Mouse (Mus musculus) liver, adult (tissue): Measurements from ENCODE around the gene Gm30191.

Experiments used
- GATA4 ChIP-seq: IDR thresholded peaks from 2 replicates; pipeline ENCODE4 v1.6.1; 2014; ENCODE audit warnings: mild to moderate bottlenecking, low read length; ENCODE audit not compliant: insufficient replicate concordance

Gene Gm30191

GRCm38 (mm10) chr4:134263191-134263590 lies 16.5 kb downstream of the Gm30191 start:
- no peak for TF ChIP-seq GATA4

GRCm38 (mm10) chr4:134265860-134266585 lies 19.3 kb downstream of the Gm30191 start:
- TF ChIP-seq GATA4: no peak

DNA sequence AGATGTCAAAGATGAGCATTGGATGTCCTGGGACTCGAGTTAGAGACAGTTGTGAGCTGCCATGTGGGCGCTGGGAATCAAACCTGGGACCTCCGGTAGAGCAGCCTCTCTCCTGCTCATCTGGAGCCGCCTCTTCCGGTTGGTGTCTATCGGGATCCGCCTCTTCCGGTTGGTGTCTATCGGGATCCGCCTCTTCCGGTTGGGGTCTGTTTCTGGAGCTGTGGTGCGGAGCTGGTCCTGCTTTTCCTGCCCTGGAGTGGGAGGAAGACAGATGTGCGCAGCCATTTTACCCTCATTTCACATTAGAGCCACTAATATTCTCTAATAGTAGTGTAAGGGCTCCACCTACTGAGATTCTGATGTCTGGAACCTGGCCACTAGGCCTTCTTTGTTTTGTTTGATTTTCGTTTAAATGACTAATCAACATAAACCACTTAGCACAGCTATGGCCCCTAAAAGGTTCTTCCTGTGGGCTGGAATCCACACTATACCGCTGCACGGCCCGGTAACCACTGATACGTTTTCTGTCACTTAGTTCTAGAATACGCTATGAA lies 21.4 kb downstream of the Gm30191 start:
- TF ChIP-seq GATA4: no peak

DNA sequence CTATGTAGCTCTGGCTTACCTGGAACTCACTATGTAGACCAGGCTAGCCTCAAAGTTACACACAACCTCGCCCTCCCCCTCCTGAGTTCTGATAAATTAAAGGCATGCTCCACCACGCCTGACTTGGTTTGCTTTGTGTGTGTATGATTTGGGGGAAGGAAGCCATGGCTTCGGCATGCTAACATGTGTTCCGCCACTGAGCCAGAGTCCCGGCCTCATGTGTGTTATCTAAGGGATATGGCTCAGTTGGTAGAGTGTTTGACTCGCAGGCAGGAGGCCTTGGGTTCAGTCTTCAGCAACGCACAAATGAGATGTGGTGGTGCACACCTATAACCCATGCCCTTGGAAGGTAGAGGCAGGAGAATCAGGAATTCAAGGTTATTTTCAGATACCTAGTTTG lies 25.2 kb downstream of the Gm30191 start:
- TF ChIP-seq GATA4: no peak

- no peak for TF ChIP-seq GATA4
Measured at GRCm38 (mm10) chr4:134272731-134273416, 26.1 kb downstream of the Gm30191 start.

GRCm38 (mm10) chr4:134273417-134274345 lies 26.9 kb downstream of the Gm30191 start:
- TF ChIP-seq GATA4: peak; percentile 48; the same call in 1 of the 2 replicates

GRCm38 (mm10) chr4:134284942-134285341 lies 38.2 kb downstream of the Gm30191 start:
- no peak for TF ChIP-seq GATA4

- no peak for TF ChIP-seq GATA4
Measured at GRCm38 (mm10) chr4:134286226-134287167, 39.8 kb downstream of the Gm30191 start.

DNA sequence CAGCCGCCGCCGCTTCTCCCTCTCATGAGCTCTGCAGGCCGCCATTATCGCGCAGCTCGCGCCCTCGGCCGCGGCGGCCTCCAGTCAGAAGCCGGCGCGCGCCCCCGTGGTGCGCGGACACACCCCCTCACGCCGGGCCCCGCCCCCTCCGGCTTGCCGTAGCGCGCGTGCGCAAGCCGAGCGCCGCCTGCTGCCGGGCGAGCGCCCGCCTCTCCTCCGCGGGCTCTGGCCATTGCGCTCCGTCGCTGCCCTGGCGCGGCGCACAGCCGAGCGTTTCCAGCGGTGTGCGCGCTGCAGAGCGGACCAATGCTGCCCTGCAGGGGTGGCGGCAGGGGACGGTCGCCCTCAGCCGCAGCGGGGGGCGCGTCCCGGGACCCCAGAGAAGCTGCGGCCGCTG lies 40.4 kb downstream of the Gm30191 start:
- no peak for TF ChIP-seq GATA4

DNA sequence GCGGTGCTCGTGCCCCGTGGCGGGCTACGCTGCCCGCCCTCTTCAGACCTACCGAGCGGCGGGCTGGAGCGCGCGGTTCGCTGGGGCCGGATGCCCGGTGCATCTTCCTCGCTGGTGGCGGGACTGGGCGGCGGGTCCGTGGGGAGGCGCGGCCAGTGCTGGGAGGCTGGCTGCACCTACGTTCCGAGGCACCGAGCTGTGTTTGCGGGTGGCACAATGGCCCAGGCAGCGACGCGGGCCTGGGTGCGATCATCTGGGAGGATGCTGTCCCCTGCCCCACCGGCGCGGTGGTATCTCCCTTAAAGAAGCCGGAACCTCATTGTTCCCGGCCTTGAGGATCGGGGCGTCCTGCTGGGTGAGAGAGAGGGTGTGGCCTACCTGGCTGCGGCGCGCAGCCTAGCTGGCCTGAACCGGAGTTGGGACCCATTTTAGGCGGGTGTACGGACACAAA lies 40.9 kb downstream of the Gm30191 start, which contains the start of gene Pdik1l:
Gene Pdik1l, minus strand, starts transcription at position 321 of the 451 bp plus-strand sequence.
- TF ChIP-seq GATA4: no peak

DNA sequence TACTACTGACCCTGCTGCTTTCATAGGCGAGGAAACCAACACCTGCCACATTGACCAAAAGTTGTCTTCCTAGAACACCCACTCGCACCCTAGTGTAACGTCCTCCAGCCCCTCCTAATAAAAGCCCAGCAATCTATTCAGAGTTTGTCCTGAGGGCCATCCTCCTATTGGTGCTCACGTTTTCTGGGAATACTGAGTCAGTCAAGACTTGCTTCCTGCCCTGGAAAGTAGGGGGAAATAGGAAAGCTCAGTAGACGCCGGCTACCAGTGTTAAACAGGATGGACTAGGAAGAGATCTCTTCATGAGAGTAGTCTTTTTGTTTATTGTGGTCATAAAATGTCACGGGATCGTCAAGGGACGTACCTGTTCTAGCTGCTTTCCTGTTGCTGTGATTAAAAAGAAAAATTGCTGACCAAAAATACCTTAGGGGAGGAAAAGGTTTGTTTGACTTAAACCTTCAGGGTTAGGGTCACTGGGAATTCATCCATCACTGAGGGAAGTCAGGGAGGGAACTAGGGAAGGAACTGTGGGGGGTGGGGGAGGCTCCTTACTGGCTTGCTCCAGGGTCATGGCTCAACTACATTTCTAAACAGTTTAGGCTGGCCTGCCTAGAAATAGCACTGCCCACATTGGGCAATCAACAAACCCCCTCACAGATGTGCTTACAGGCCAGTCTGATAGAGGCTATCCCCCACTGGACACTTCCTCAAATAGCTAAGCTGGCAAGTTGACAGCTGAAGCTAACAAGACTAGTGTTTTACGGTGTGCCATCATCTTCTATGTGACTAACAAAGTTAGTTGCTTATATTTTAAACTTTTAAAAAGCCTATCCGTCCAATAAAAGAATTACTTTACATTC lies 41.9 kb downstream of the Gm30191 start:
- TF ChIP-seq GATA4: no peak

DNA sequence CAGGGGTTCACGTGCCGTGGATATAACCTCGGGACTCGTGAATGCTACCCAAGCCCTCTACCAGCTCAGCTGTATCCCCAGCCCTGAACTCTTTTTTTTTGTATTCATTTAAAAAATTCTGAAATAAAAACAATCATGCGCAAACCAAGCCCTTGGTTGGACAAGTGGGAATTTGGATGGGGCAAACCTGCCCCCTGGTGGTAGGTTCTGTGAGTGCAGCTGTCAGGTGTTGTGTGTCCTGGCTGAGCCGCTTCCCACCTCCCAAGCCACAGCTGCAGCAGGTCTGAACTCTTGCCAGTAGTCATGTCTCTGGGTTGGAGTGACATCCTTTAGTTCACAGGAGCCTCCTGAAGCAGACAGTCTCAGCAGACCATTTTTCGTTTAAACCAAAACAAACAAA lies 45.3 kb downstream of the Gm30191 start:
- TF ChIP-seq GATA4: no peak

GRCm38 (mm10) chr4:134293061-134293691 lies 46.4 kb downstream of the Gm30191 start:
- no peak for TF ChIP-seq GATA4
